Mouse (Mus musculus): ENCODE results near the gene Olfr1494. TPM values are rescaled to one million over a fixed set of nuclear protein-coding genes. Genes with fewer than 3 reads are reported as not detected.

The Olfr1494 gene
- polyA plus RNA-seq (2014; fragmentation: Illumina TruSeq; extraction: RNeasy Lipid Tissue Mini Kit (QIAGEN cat#74804); ENCODE audit: low read depth, low replicate concordance) = not detected

GRCm38 (mm10) chr19:13739428-13739827 lies at the start of gene Olfr1494:
Olfr1494 (plus strand) TSS chr19:13739728.

GRCm38 (mm10) chr19:13696968-13697367 lies 42.6 kb upstream of the Olfr1494 start, which contains the start of gene Olfr1491:
Olfr1491 (plus strand) TSS chr19:13697268.

GRCm38 (mm10) chr19:13722978-13723377 lies 16.6 kb upstream of the Olfr1494 start, which contains the start of gene Olfr1493-ps1:
Olfr1493-ps1 (plus strand) TSS chr19:13723278.

GRCm38 (mm10) chr19:13764306-13764705 lies 24.8 kb downstream of the Olfr1494 start, which contains the start of gene Olfr1495:
Olfr1495 (plus strand) TSS chr19:13764606.

GRCm38 (mm10) chr19:13777578-13777977 lies 38.0 kb downstream of the Olfr1494 start, which contains the start of gene Olfr1496:
Olfr1496 (plus strand) TSS chr19:13777878.

GRCm38 (mm10) chr19:13798102-13798501 lies 58.6 kb downstream of the Olfr1494 start, which contains the start of gene Olfr1497:
Olfr1497 (minus strand) TSS chr19:13798202.

Other genes with a start within 250 kb of the Olfr1494 start
- gene Olfr1477, start 239.2 kb upstream of the Olfr1494 start, polyA plus RNA-seq (2014; fragmentation: Illumina TruSeq; extraction: RNeasy Lipid Tissue Mini Kit (QIAGEN cat#74804); ENCODE audit: low read depth, low replicate concordance) = not detected
- not detected for gene Olfr1480, start 211.8 kb upstream of the Olfr1494 start, polyA plus RNA-seq (2014; fragmentation: Illumina TruSeq; extraction: RNeasy Lipid Tissue Mini Kit (QIAGEN cat#74804); ENCODE audit: low read depth, low replicate concordance)
- not detected for gene Olfr1484, start 156.2 kb upstream of the Olfr1494 start, polyA plus RNA-seq (2014; fragmentation: Illumina TruSeq; extraction: RNeasy Lipid Tissue Mini Kit (QIAGEN cat#74804); ENCODE audit: low read depth, low replicate concordance)
- gene Olfr1487, start 122.4 kb upstream of the Olfr1494 start, polyA plus RNA-seq (2014; fragmentation: Illumina TruSeq; extraction: RNeasy Lipid Tissue Mini Kit (QIAGEN cat#74804); ENCODE audit: low read depth, low replicate concordance) = not detected
- not detected for gene Olfr1489, start 108.1 kb upstream of the Olfr1494 start, polyA plus RNA-seq (2014; fragmentation: Illumina TruSeq; extraction: RNeasy Lipid Tissue Mini Kit (QIAGEN cat#74804); ENCODE audit: low read depth, low replicate concordance)
- not detected for gene Olfr1490, start 88.6 kb upstream of the Olfr1494 start, polyA plus RNA-seq (2014; fragmentation: Illumina TruSeq; extraction: RNeasy Lipid Tissue Mini Kit (QIAGEN cat#74804); ENCODE audit: low read depth, low replicate concordance)
- gene Olfr1491, start 42.5 kb upstream of the Olfr1494 start, polyA plus RNA-seq (2014; fragmentation: Illumina TruSeq; extraction: RNeasy Lipid Tissue Mini Kit (QIAGEN cat#74804); ENCODE audit: low read depth, low replicate concordance) = not detected
- gene Olfr1493-ps1, start 16.4 kb upstream of the Olfr1494 start, polyA plus RNA-seq (2014; fragmentation: Illumina TruSeq; extraction: RNeasy Lipid Tissue Mini Kit (QIAGEN cat#74804); ENCODE audit: low read depth, low replicate concordance) = not detected
- gene Olfr1495, start 24.9 kb downstream of the Olfr1494 start, polyA plus RNA-seq (2014; fragmentation: Illumina TruSeq; extraction: RNeasy Lipid Tissue Mini Kit (QIAGEN cat#74804); ENCODE audit: low read depth, low replicate concordance) = not detected
- gene Olfr1496, start 38.1 kb downstream of the Olfr1494 start, polyA plus RNA-seq (2014; fragmentation: Illumina TruSeq; extraction: RNeasy Lipid Tissue Mini Kit (QIAGEN cat#74804); ENCODE audit: low read depth, low replicate concordance) = not detected
- not detected for gene Olfr1497, start 58.5 kb downstream of the Olfr1494 start, polyA plus RNA-seq (2014; fragmentation: Illumina TruSeq; extraction: RNeasy Lipid Tissue Mini Kit (QIAGEN cat#74804); ENCODE audit: low read depth, low replicate concordance)
- gene Olfr1499, start 79.7 kb downstream of the Olfr1494 start, polyA plus RNA-seq (2014; fragmentation: Illumina TruSeq; extraction: RNeasy Lipid Tissue Mini Kit (QIAGEN cat#74804); ENCODE audit: low read depth, low replicate concordance) = not detected
- gene Olfr1500, start 90.8 kb downstream of the Olfr1494 start, polyA plus RNA-seq (2014; fragmentation: Illumina TruSeq; extraction: RNeasy Lipid Tissue Mini Kit (QIAGEN cat#74804); ENCODE audit: low read depth, low replicate concordance) = not detected
- gene Olfr1501, start 111.0 kb downstream of the Olfr1494 start, polyA plus RNA-seq (2014; fragmentation: Illumina TruSeq; extraction: RNeasy Lipid Tissue Mini Kit (QIAGEN cat#74804); ENCODE audit: low read depth, low replicate concordance) = not detected
- not detected for gene Olfr1502, start 122.1 kb downstream of the Olfr1494 start, polyA plus RNA-seq (2014; fragmentation: Illumina TruSeq; extraction: RNeasy Lipid Tissue Mini Kit (QIAGEN cat#74804); ENCODE audit: low read depth, low replicate concordance)
- not detected for gene Olfr1504, start 158.2 kb downstream of the Olfr1494 start, polyA plus RNA-seq (2014; fragmentation: Illumina TruSeq; extraction: RNeasy Lipid Tissue Mini Kit (QIAGEN cat#74804); ENCODE audit: low read depth, low replicate concordance)
- gene Olfr1505, start 173.8 kb downstream of the Olfr1494 start, polyA plus RNA-seq (2014; fragmentation: Illumina TruSeq; extraction: RNeasy Lipid Tissue Mini Kit (QIAGEN cat#74804); ENCODE audit: low read depth, low replicate concordance) = not detected

Data from adipose tissue, adult 10 weeks (tissue).